Mouse (Mus musculus) kidney, postnatal 36 days (tissue): ENCODE measurements at regions not wholly inside any gene's neighbourhood (a gene's known extent, or its start where the extent isn't known, plus 50 kb on each side); places are given as distances from the start of the nearest gene placed in this dataset.

Experiments
- DNase-seq, 2 experiments: peaks; one replicate each; pipeline ENCODE4 v3.0.0; 2021 to 2022; ENCODE audit warnings: mixed read lengths in 2 of 2

GRCm38 (mm10) chr1:88623040-88623439 is 79.0 kb downstream of the Arl4c start:
- no peak for DNase-seq

- DNase-seq = no peak
These were observed 79.7 kb downstream of the Arl4c start for GRCm38 (mm10) chr1:88622356-88622755.

- no peak for DNase-seq
These were observed 80.8 kb downstream of the Arl4c start for GRCm38 (mm10) chr1:88621214-88621613.

GRCm38 (mm10) chr1:88613007-88613406 is 89.0 kb downstream of the Arl4c start:
- DNase-seq = no peak

- DNase-seq = no peak
These were observed 90.8 kb downstream of the Arl4c start for GRCm38 (mm10) chr1:88611241-88611640.

GRCm38 (mm10) chr1:88610810-88611209 is 91.2 kb downstream of the Arl4c start:
- no peak for DNase-seq

GRCm38 (mm10) chr1:88608826-88609225 is 93.2 kb downstream of the Arl4c start:
- DNase-seq = no peak

GRCm38 (mm10) chr1:88608236-88608635 is 93.8 kb downstream of the Arl4c start:
- no peak for DNase-seq

- peak; percentile 59 for DNase-seq
These were observed 95.8 kb upstream of the Glrp1 start for GRCm38 (mm10) chr1:88605616-88606190.

GRCm38 (mm10) chr1:88602241-88602640 is 92.4 kb upstream of the Glrp1 start:
- DNase-seq = no peak

GRCm38 (mm10) chr1:88601801-88602200 is 91.9 kb upstream of the Glrp1 start:
- DNase-seq = no peak

GRCm38 (mm10) chr1:88600145-88600544 is 90.3 kb upstream of the Glrp1 start:
- no peak for DNase-seq

GRCm38 (mm10) chr1:88594484-88595254 is 84.8 kb upstream of the Glrp1 start:
- DNase-seq = no peak

- no peak for DNase-seq
These were observed 82.2 kb upstream of the Glrp1 start for GRCm38 (mm10) chr1:88592036-88592435.

- no peak for DNase-seq
These were observed 81.0 kb upstream of the Glrp1 start for GRCm38 (mm10) chr1:88590802-88591380.

- no peak for DNase-seq
These were observed 78.9 kb upstream of the Glrp1 start for GRCm38 (mm10) chr1:88588747-88589146.

GRCm38 (mm10) chr1:88586823-88587820 is 77.3 kb upstream of the Glrp1 start:
- peak in 1 of 2 experiments; percentile 23 for DNase-seq

GRCm38 (mm10) chr1:88586128-88586527 is 76.3 kb upstream of the Glrp1 start:
- DNase-seq = no peak

GRCm38 (mm10) chr1:88584515-88585033 is 74.7 kb upstream of the Glrp1 start:
- DNase-seq = no peak

GRCm38 (mm10) chr1:88578231-88578620 is 68.4 kb upstream of the Glrp1 start:
- DNase-seq = no peak

GRCm38 (mm10) chr1:88577498-88578230 is 67.8 kb upstream of the Glrp1 start:
- no peak for DNase-seq
